Mouse (Mus musculus) intestine, embryonic 14.5 days (tissue): Measurements from ENCODE around the gene Aifm3. TPM values are rescaled to one million over a fixed set of nuclear protein-coding genes. Genes with fewer than 3 reads are reported as not detected.
A peak's percentile ranks its signal among the peaks of the same experiment; 100 is the strongest.
"Not testable (repeated sequence)": the region's sequence is repeated elsewhere in the genome, so short reads cannot be mapped to it uniquely, and the experiment has no call there.

Experiments used
- ATAC-seq: fragments of 200-750 bp; cut with Nextera tagmentation; replicated peaks from 2 replicates; pipeline ENCODE4 v1.8.0; 2017; ENCODE audit warnings: low read depth, moderate number of reproducible peaks, moderate TSS enrichment, moderate library complexity; ENCODE audit not compliant: low FRiP score, low TSS enrichment
- DNase-seq: peaks from one replicate; pipeline ENCODE4 v3.0.0-alpha.2; 2018; ENCODE audit warnings: low spot score
- H3K27ac ChIP-seq: fragments of 300-500 bp; sonication (generic); 2 replicates; pipeline ENCODE4 v1.5.1; 2014; ENCODE audit warnings: low read depth, mild to moderate bottlenecking, control low read depth
- H3K27me3 ChIP-seq: fragments of 300-500 bp; sonication (generic); replicated peaks from 2 replicates; pipeline ENCODE4 v1.6.1; 2014; ENCODE audit warnings: low read length, control low read depth; ENCODE audit not compliant: control insufficient read depth, insufficient read depth
- H3K36me3 ChIP-seq: fragments of 300-500 bp; sonication (generic); 2 replicates; pipeline ENCODE4 v1.6.1; 2014; ENCODE audit warnings: low read length, control low read depth; ENCODE audit not compliant: control insufficient read depth, insufficient read depth
- H3K4me1 ChIP-seq: fragments of 300-500 bp; sonication (generic); replicated peaks from 2 replicates; pipeline ENCODE4 v1.6.1; 2014; ENCODE audit warnings: low read length, control low read depth, mixed read lengths; ENCODE audit not compliant: control insufficient read depth, insufficient read depth
- H3K4me2 ChIP-seq: fragments of 300-500 bp; sonication (generic); 2 replicates; pipeline ENCODE4 v1.6.1; 2014; ENCODE audit warnings: low read length
- H3K4me3 ChIP-seq: fragments of 300-500 bp; sonication (generic); 2 replicates; pipeline ENCODE4 v1.5.1; 2014; ENCODE audit warnings: low read depth, low read length, control low read depth, mixed read lengths
- H3K9ac ChIP-seq: fragments of 300-500 bp; sonication (generic); 2 replicates; pipeline ENCODE4 v1.6.1; 2014; ENCODE audit warnings: mild to moderate bottlenecking, low read length
- H3K9me3 ChIP-seq: fragments of 300-500 bp; sonication (generic); 2 replicates; pipeline ENCODE4 v1.6.1; 2016; ENCODE audit warnings: low read length, control low read depth; ENCODE audit not compliant: control insufficient read depth
- WGBS: fragments of 180-500 bp; shearing (Covaris S2); extraction: QIAGEN DNeasy Blood & Tissue Kit; methylation state at CpG from one replicate; pipeline ENCODE4 v1.1.7; 2014; 5-methylcytosine and 5-hydroxymethylcytosine counted together
- polyA plus RNA-seq: library from polyadenylated mRNA; unstranded; fragments of >200 nt; fragmentation: Nextera tagmentation; extraction: Ambion mirVana; gene quantifications from 2 replicates; pipeline ENCODE4 v1.2.1, GENCODE M21; 2014

Aifm3 gene
- polyA plus RNA-seq, 1 experiment from 2014 or later = 3.2 TPM

DNA sequence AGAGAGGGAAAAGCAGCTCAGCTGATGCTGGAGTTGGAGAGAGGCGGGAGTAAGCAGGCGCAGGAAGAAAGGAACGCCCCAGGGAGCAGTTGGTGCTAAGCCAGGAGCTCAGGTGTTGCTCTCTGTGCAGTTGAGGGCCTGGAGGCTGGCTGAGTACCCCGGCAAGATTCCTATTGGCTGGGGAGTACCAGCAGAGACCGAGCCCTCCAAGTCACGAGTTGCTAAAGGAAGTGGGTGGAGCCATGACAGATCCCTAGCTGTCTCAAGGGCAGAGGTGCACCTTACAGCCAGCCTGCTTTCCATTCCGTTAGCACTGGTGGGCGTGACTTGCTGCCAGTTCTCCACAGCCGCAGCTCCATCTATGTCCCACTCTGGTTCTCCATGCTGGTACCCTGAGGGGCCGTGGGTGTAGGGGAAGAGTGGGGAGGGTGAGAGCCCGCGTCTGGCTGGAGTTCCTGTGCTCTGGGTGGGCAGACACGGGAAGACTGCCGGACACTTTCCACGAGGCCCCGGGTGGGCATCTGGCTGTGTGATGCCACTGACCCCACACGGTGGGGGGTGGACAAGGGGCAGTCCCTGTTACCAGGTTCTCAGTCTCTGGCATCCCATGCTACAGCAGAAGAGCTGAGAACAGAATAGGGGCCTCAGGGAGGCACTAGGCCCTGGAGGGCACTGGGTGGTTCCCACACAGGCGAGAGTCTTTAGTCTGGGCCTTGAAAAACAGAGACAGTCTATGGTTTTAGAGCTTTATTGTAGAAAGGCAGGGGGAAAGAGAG is 64.7 kb downstream of the Aifm3 start:
- Histone ChIP-seq H3K9ac (no peak overlapping the region), H3K4me1 (peaks cover 30% of the 10 kb centered on the region), H3K9me3 (no peaks in the 10 kb centered on the region), H3K36me3 (no peaks in the 10 kb centered on the region), H3K27ac (peak overlapping the region; percentile 73), H3K4me3 (no peak overlapping the region; the same call in 1 of the 2 replicates), H3K27me3 (no peaks in the 10 kb centered on the region), H3K4me2 (peak overlapping the region; percentile 44)
- 8% methylated on average over 18 of the region's 18 CpGs for WGBS
- ATAC-seq (peak; percentile 91), DNase-seq (peak; percentile 80)

- peak overlapping the region; percentile 73 for H3K27ac ChIP-seq
- not testable (repeated sequence) for H3K36me3 ChIP-seq, H3K9me3 ChIP-seq, H3K4me3 ChIP-seq, H3K9ac ChIP-seq, H3K27me3 ChIP-seq, ATAC-seq, DNase-seq
- H3K4me1 ChIP-seq = peaks cover 32% of the 10 kb centered on the region
- H3K4me2 ChIP-seq = peak overlapping the region; percentile 44
- 29% methylated on average over 4 of the region's 4 CpGs for WGBS
These were observed 65.3 kb downstream of the Aifm3 start for GRCm38 (mm10) chr16:17554702-17555101.

GRCm38 (mm10) chr16:17556180-17556579 is 66.8 kb downstream of the Aifm3 start:
- H3K4me2 ChIP-seq = no peak overlapping the region
- no peak overlapping the region for H3K27ac ChIP-seq
- H3K9me3 ChIP-seq = no peaks in the 10 kb centered on the region
- H3K36me3 ChIP-seq = no peaks in the 10 kb centered on the region
- H3K27me3 ChIP-seq = no peaks in the 10 kb centered on the region
- H3K4me3 ChIP-seq = no peak overlapping the region
- ATAC-seq (no peak), DNase-seq (no peak)
- WGBS = 82% methylated on average over 4 of the region's 4 CpGs
- H3K9ac ChIP-seq = no peak overlapping the region
- peaks cover 40% of the 10 kb centered on the region for H3K4me1 ChIP-seq

DNA sequence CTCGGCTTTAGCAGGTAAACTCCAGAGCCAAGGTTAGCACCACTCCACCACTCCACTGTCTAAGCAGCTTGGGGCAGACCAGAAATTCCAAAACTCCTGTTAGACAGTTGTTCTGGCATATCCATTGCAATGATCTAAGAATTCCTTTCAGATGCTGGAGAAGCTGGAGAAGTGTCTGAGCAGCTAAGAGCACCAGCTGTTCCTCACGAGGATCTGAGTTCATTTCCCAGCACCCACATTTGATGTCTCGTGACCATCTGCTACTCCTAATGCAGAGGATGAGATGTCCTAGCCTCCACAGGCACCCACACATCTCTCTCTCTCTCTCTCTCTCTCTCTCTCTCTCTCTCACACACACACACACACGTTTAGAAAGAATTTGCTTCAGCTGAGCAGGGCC is 67.5 kb downstream of the Aifm3 start:
- ATAC-seq (no peak), DNase-seq (no peak)
- H3K27me3 ChIP-seq = no peaks in the 10 kb centered on the region
- H3K36me3 ChIP-seq = no peaks in the 10 kb centered on the region
- H3K4me2 ChIP-seq = no peak overlapping the region
- no peaks in the 10 kb centered on the region for H3K9me3 ChIP-seq
- H3K4me3 ChIP-seq = no peak overlapping the region
- H3K27ac ChIP-seq = no peak overlapping the region
- no peak overlapping the region for H3K9ac ChIP-seq
- WGBS = 51% methylated on average over 4 of the region's 4 CpGs
- H3K4me1 ChIP-seq = peaks cover 48% of the 10 kb centered on the region

Other genes with a start within 250 kb of the Aifm3 start
- 9.0 and 10.8 TPM in 2 replicates for gene Tmem191c, start 213.5 kb upstream of the Aifm3 start, polyA plus RNA-seq
- 0.19 and 0.22 TPM in 2 replicates for gene Serpind1, start 158.2 kb upstream of the Aifm3 start, polyA plus RNA-seq
- gene Snap29, start 83.6 kb upstream of the Aifm3 start, polyA plus RNA-seq = 6.0 and 6.5 TPM in 2 replicates
- 38.0 and 38.7 TPM in 2 replicates for gene Pi4ka, start 83.3 kb upstream of the Aifm3 start, polyA plus RNA-seq
- gene Crkl, start 37.6 kb upstream of the Aifm3 start, polyA plus RNA-seq = 54.7 and 56.4 TPM in 2 replicates
- gene Lztr1, start 19.1 kb downstream of the Aifm3 start, polyA plus RNA-seq = 71.0 and 80.9 TPM in 2 replicates
- 50.1 and 51.4 TPM in 2 replicates for gene Thap7, start 41.5 kb downstream of the Aifm3 start, polyA plus RNA-seq
- gene Lrrc74b, start 71.6 kb downstream of the Aifm3 start, polyA plus RNA-seq = 0.19 and 0.53 TPM in 2 replicates
- gene P2rx6, start 72.3 kb downstream of the Aifm3 start, polyA plus RNA-seq = 0.60 and 0.79 TPM in 2 replicates
- 10.8 and 15.6 TPM in 2 replicates for gene Slc7a4, start 93.6 kb downstream of the Aifm3 start, polyA plus RNA-seq
- 43.0 and 43.7 TPM in 2 replicates for gene Smpd4, start 129.7 kb downstream of the Aifm3 start, polyA plus RNA-seq
- gene Ccdc74a, start 156.9 kb downstream of the Aifm3 start, polyA plus RNA-seq = 2.3 and 4.1 TPM in 2 replicates
- 41.5 and 45.7 TPM in 2 replicates for gene Med15, start 243.3 kb downstream of the Aifm3 start, polyA plus RNA-seq